Mouse (Mus musculus) midbrain, postnatal 0 days (tissue): ENCODE results near the gene Pitpna. TPM values are rescaled to one million over a fixed set of nuclear protein-coding genes. Genes with fewer than 3 reads are reported as not detected.
A peak's percentile ranks its signal among the peaks of the same experiment; 100 is the strongest.

Experiments used
- ATAC-seq: fragments of 200-750 bp; cut with Nextera tagmentation; 2 replicates; pipeline ENCODE4 v1.8.0; 2017; ENCODE audit warnings: moderate number of reproducible peaks, mild to moderate bottlenecking, moderate TSS enrichment, moderate library complexity; ENCODE audit not compliant: low FRiP score
- DNase-seq: peaks from one replicate; pipeline ENCODE4 v3.0.0-alpha.2; 2015; ENCODE audit warnings: low spot score
- H3K27ac ChIP-seq: fragments of 300-500 bp; sonication (generic); 2 replicates; pipeline ENCODE4 v1.5.1; 2014; ENCODE audit warnings: low read depth, mild to moderate bottlenecking, low read length, mixed read lengths
- H3K27me3 ChIP-seq: fragments of 300-500 bp; sonication (generic); 2 replicates; pipeline ENCODE4 v1.6.1; 2014; ENCODE audit warnings: low read length, control low read depth, mixed read lengths; ENCODE audit not compliant: insufficient read depth
- H3K36me3 ChIP-seq: fragments of 300-500 bp; sonication (generic); 2 replicates; pipeline ENCODE4 v1.6.1; 2014; ENCODE audit warnings: low read length, control low read depth, mixed read lengths; ENCODE audit not compliant: insufficient read depth
- H3K4me1 ChIP-seq: fragments of 300-500 bp; sonication (generic); 2 replicates; pipeline ENCODE4 v1.6.1; 2014; ENCODE audit warnings: mild to moderate bottlenecking, control low read depth, antibody characterized with exemption, low read length, mixed read lengths; ENCODE audit not compliant: insufficient read depth
- H3K4me2 ChIP-seq: fragments of 300-500 bp; sonication (generic); 2 replicates; pipeline ENCODE4 v1.6.1; 2014; ENCODE audit warnings: low read depth, mild to moderate bottlenecking, low read length, mixed read lengths; ENCODE audit not compliant: poor library complexity, severe bottlenecking
- H3K4me3 ChIP-seq: fragments of 300-500 bp; sonication (generic); 2 replicates; pipeline ENCODE4 v1.5.1; 2014; ENCODE audit warnings: low read depth, mild to moderate bottlenecking, low read length, moderate library complexity
- H3K9ac ChIP-seq: fragments of 300-500 bp; sonication (generic); replicated peaks from 2 replicates; pipeline ENCODE4 v1.6.1; 2014; ENCODE audit warnings: mild to moderate bottlenecking, low read length, moderate library complexity, mixed read lengths; ENCODE audit not compliant: poor library complexity, severe bottlenecking
- H3K9me3 ChIP-seq: fragments of 300-500 bp; sonication (generic); 2 replicates; pipeline ENCODE4 v1.6.1; 2016; ENCODE audit warnings: low read length, control low read depth
- CTCF ChIP-seq: IDR thresholded peaks from 2 replicates; pipeline ENCODE4 v1.5.1; 2016; ENCODE audit warnings: antibody characterized with exemption, mild to moderate bottlenecking
- WGBS: fragments of 180-500 bp; shearing (Covaris S2); extraction: QIAGEN DNeasy Blood & Tissue Kit; methylation state at CpG from one replicate; pipeline ENCODE4 v1.1.7; 2014; 5-methylcytosine and 5-hydroxymethylcytosine counted together
- polyA plus RNA-seq: library from polyadenylated mRNA; unstranded; fragments of >200 nt; fragmentation: Nextera tagmentation; extraction: Ambion mirVana; gene quantifications from 2 replicates; pipeline ENCODE4 v1.2.1, GENCODE M21; 2015
- total RNA-seq: library from RNA; depleted of rRNA; stranded (reverse); fragments of >200 nt; gene quantifications from 2 replicates; pipeline ENCODE4 v1.2.3, GENCODE M21; 2014

Gene Pitpna
- total and polyA plus RNA-seq, 2 experiments from 2014 or later: 106 to 108 TPM

- WGBS: 93% methylated on average over 5 of the region's 5 CpGs
- Histone ChIP-seq H3K4me3 (no peak overlapping the region), H3K4me1 (no peaks in the 10 kb centered on the region), H3K4me2 (no peak overlapping the region), H3K27ac (no peak overlapping the region), H3K9me3 (no peaks in the 10 kb centered on the region), H3K27me3 (no peaks in the 10 kb centered on the region), H3K36me3 (peaks cover 66% of the 10 kb centered on the region), H3K9ac (no peak overlapping the region)
- no peak for TF ChIP-seq CTCF
- ATAC-seq (no peak), DNase-seq (no peak)
Measured at GRCm38 (mm10) chr11:75604826-75605225, 16.9 kb downstream of the Pitpna start.

- peaks cover 67% of the 10 kb centered on the region for H3K36me3 ChIP-seq
- H3K9ac ChIP-seq: no peak overlapping the region
- H3K4me2 ChIP-seq: no peak overlapping the region
- no peak for DNase-seq
- no peaks in the 10 kb centered on the region for H3K27me3 ChIP-seq
- WGBS: 76% methylated on average over 1 of the region's 1 CpGs
- TF ChIP-seq CTCF: no peak
- H3K9me3 ChIP-seq: no peaks in the 10 kb centered on the region
- no peak overlapping the region for H3K4me3 ChIP-seq
- H3K4me1 ChIP-seq: no peaks in the 10 kb centered on the region
- no peak overlapping the region for H3K27ac ChIP-seq
- ATAC-seq: no peak
Measured at GRCm38 (mm10) chr11:75605318-75605717, 17.4 kb downstream of the Pitpna start.

DNA sequence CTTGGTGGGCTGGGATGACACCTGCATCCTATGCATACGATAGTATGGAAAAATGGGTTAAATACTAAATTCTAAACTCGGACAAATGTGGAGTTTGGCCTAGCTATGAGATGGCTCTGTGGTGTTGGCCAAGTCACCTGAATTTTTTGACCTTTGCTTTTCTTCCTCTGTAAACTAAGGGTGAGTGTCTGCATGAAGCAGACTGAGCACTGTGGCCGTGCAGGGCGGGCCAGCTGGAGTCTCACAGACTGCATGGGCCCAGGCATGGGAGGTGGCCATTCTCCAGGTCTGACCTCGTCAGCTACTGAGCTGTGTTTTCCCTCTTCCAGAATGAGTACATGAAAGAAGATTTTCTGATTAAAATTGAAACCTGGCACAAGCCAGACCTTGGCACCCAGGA lies 20.9 kb downstream of the Pitpna start:
- no peaks in the 10 kb centered on the region for H3K27me3 ChIP-seq
- ATAC-seq (no peak), DNase-seq (no peak)
- H3K27ac ChIP-seq: no peak overlapping the region
- no peak for TF ChIP-seq CTCF
- H3K4me1 ChIP-seq: no peaks in the 10 kb centered on the region
- 97% methylated on average over 5 of the region's 5 CpGs for WGBS
- no peaks in the 10 kb centered on the region for H3K9me3 ChIP-seq
- no peak overlapping the region for H3K4me3 ChIP-seq
- peaks cover 51% of the 10 kb centered on the region for H3K36me3 ChIP-seq
- no peak overlapping the region for H3K4me2 ChIP-seq
- H3K9ac ChIP-seq: no peak overlapping the region

DNA sequence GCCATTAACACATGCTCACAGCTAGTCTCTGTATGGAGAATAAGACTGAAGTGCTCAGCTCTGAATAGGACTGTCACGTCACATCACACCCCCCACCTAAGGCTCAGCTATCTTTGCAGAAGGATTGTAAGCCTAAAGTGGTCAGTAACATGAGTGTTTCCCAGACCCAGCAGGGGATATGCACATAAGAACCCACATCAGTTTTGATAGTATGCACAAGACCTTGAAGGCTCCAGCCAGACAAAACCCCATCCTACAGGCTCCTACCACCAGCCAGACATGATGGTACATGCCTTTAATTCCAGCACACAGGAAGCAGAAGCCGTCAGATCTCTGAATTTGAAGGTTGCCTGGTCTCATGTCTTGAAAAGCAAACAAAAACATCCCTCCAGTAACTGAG lies 22.1 kb downstream of the Pitpna start:
- H3K36me3 ChIP-seq: peaks cover 46% of the 10 kb centered on the region
- no peaks in the 10 kb centered on the region for H3K4me1 ChIP-seq
- H3K27me3 ChIP-seq: no peaks in the 10 kb centered on the region
- WGBS: 83% methylated on average over 2 of the region's 2 CpGs
- no peak overlapping the region for H3K4me2 ChIP-seq
- no peak for DNase-seq
- no peaks in the 10 kb centered on the region for H3K9me3 ChIP-seq
- no peak for TF ChIP-seq CTCF
- H3K4me3 ChIP-seq: no peak overlapping the region
- H3K9ac ChIP-seq: no peak overlapping the region
- ATAC-seq: no peak
- no peak overlapping the region for H3K27ac ChIP-seq

DNA sequence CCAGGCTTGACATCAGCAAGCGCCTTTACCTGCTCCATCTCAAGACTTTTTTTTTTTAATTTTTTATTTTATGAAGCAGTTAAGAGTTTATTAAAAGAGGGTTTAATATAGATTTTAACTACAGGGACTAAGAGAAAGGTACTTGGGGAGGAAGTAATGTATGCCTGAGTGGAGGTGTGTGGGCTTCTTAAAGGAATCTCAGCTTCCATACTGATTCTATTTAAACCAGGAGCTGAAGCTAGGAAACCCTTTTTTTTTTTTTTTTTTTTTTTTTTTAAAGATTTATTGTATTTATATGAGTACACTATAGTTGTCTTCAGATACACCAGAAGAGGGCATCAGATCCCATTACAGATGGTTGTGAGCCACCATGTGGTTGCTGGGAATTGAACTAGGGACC lies 26.9 kb downstream of the Pitpna start:
- Histone ChIP-seq H3K4me3 (no peak overlapping the region), H3K4me1 (no peaks in the 10 kb centered on the region), H3K36me3 (peaks cover 26% of the 10 kb centered on the region), H3K9ac (no peak overlapping the region), H3K9me3 (no peaks in the 10 kb centered on the region), H3K4me2 (no peak overlapping the region), H3K27ac (no peak overlapping the region), H3K27me3 (no peaks in the 10 kb centered on the region)
- DNase-seq (no peak), ATAC-seq (no peak)
- WGBS: 97% methylated on average over 1 of the region's 1 CpGs
- TF ChIP-seq CTCF: no peak

- H3K36me3 ChIP-seq: peaks cover 27% of the 10 kb centered on the region
- no peak overlapping the region for H3K4me2 ChIP-seq
- DNase-seq (no peak), ATAC-seq (no peak)
- no peak overlapping the region for H3K27ac ChIP-seq
- 91% methylated on average over 2 of the region's 2 CpGs for WGBS
- H3K4me3 ChIP-seq: no peak overlapping the region
- no peaks in the 10 kb centered on the region for H3K9me3 ChIP-seq
- H3K27me3 ChIP-seq: no peaks in the 10 kb centered on the region
- no peak for TF ChIP-seq CTCF
- H3K4me1 ChIP-seq: no peaks in the 10 kb centered on the region
- no peak overlapping the region for H3K9ac ChIP-seq
Measured at GRCm38 (mm10) chr11:75615556-75615955, 27.7 kb downstream of the Pitpna start.

DNA sequence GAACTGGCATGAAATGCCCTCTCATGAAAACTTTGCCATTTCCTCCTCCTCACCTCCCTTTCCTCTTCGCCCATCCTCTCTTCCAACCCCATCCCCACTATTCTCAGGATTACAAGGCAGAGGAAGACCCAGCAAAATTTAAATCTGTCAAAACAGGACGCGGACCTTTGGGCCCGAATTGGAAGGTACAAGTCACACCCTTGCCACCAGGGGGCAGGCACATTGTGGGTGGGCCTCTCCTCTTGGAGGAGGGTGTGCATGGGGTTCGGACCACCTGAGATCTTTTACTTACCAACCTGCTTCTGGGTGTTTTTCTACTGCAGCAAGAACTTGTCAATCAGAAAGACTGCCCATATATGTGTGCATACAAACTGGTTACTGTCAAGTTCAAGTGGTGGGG lies 31.2 kb downstream of the Pitpna start:
- Histone ChIP-seq H3K9me3 (no peaks in the 10 kb centered on the region), H3K4me2 (no peak overlapping the region), H3K4me1 (no peaks in the 10 kb centered on the region), H3K27ac (no peak overlapping the region), H3K9ac (no peak overlapping the region), H3K4me3 (no peak overlapping the region), H3K27me3 (no peaks in the 10 kb centered on the region), H3K36me3 (peaks cover 30% of the 10 kb centered on the region)
- TF ChIP-seq CTCF: peak; percentile 49
- WGBS: 89% methylated on average over 5 of the region's 5 CpGs
- DNase-seq: no peak
- ATAC-seq: no peak
